Mouse (Mus musculus): ENCODE data around the gene Irf2bp2.

GRCm38 (mm10) chr8:126592771-126593571 is 815 bp downstream of the Irf2bp2 start:
- TF ChIP-seq POLR2A (IDR thresholded peaks at IDR 0.05; ENCODE audit: low read depth, low read length) (no peak), CTCF (IDR thresholded peaks at IDR 0.05; ENCODE audit: extremely low read depth, insufficient read length, insufficient replicate concordance, low read depth, low read length) (no peak)
